Mouse (Mus musculus) spleen, adult 2 months (tissue): ENCODE data around the gene Gpr162.

Source experiments
- CTCF ChIP-seq: fragments of 200-500 bp; IDR thresholded peaks from 2 replicates; pipeline ENCODE4 v1.5.1; 2011; ENCODE audit warnings: mild to moderate bottlenecking, inconsistent platforms; ENCODE audit not compliant: insufficient read depth, insufficient read length, insufficient replicate concordance; ENCODE audit errors: extremely low read depth
- POLR2A ChIP-seq: fragments of 200-500 bp; IDR thresholded peaks from 2 replicates; pipeline ENCODE4 v1.6.1; 2011; ENCODE audit warnings: low read depth, low read length, inconsistent platforms

GRCm38 (mm10) chr6:124840241-124841167 is 23.3 kb downstream of the Gpr162 start, which contains the start of gene Gnb3:
- no peak for TF ChIP-seq CTCF
- TF ChIP-seq POLR2A: no peak
